Mouse (Mus musculus): ENCODE measurements around the gene Tspan13. TPM values are rescaled to one million over a fixed set of nuclear protein-coding genes. Genes with fewer than 3 reads are reported as not detected.
A peak's percentile ranks its signal among the peaks of the same experiment; 100 is the strongest.

Tspan13 gene
- polyA plus RNA-seq, 1 experiment = 56.8 TPM

DNA sequence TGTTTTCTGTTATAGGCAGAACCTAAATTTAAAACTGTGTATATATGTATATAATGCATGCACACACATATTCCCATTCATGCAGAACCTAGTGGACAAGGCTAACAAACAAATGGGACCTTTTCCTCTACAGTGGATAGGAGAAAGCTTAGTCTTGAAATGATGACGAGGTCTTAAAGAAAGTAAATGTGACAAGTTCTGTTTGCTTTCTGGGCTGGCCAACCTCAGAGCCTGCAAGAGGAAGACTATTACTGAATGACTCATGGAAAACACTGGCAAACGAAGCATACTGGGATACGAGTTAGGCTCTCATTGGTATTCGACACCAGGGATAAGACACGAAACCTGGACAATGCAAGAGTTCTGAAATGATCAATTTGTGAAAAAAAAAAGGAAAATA is 57.6 kb downstream of the Tspan13 start:
- Histone ChIP-seq H3K4me3 (replicated peaks) (no peak overlapping the region), H3K27me3 (replicated peaks) (no peaks in the 10 kb centered on the region), H3K4me1 (peaks cover 11% of the 10 kb centered on the region), H3K36me3 (replicated peaks; ENCODE audit: low read length) (no peaks in the 10 kb centered on the region), H3K9me3 (no peaks in the 10 kb centered on the region)
- TF ChIP-seq GATA1 (IDR thresholded peaks at IDR 0.05; ENCODE audit: borderline replicate concordance, low read length) = no peak
- no peak for TF ChIP-seq FLI1 (IDR thresholded peaks at IDR 0.05; ENCODE audit: low read length)

DNA sequence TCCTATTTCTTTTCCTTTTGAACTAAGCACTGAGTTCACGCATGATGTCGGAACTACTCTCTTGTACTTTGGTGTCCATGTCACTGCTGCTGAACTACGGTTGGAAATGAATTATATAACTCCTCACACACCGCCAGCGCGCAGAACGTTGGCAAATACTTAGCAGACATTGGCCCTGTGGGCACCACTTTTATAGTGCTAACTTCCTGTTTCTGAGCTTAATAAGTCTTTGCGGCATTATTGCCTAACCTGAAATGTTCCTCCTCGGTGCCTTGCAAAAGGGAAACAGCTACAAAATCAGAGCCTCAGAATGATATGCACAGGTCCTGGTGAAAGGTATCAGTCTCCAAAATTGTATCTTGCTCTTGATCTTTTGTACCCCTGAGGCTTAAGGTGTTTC is 58.8 kb downstream of the Tspan13 start:
- no peak overlapping the region for H3K4me3 ChIP-seq (replicated peaks)
- H3K4me1 ChIP-seq = peaks cover 11% of the 10 kb centered on the region
- H3K36me3 ChIP-seq (replicated peaks; ENCODE audit: low read length) = no peaks in the 10 kb centered on the region
- TF ChIP-seq GATA1 (IDR thresholded peaks at IDR 0.05; ENCODE audit: borderline replicate concordance, low read length) = no peak
- TF ChIP-seq FLI1 (IDR thresholded peaks at IDR 0.05; ENCODE audit: low read length) = no peak
- H3K27me3 ChIP-seq (replicated peaks) = no peaks in the 10 kb centered on the region
- no peaks in the 10 kb centered on the region for H3K9me3 ChIP-seq

DNA sequence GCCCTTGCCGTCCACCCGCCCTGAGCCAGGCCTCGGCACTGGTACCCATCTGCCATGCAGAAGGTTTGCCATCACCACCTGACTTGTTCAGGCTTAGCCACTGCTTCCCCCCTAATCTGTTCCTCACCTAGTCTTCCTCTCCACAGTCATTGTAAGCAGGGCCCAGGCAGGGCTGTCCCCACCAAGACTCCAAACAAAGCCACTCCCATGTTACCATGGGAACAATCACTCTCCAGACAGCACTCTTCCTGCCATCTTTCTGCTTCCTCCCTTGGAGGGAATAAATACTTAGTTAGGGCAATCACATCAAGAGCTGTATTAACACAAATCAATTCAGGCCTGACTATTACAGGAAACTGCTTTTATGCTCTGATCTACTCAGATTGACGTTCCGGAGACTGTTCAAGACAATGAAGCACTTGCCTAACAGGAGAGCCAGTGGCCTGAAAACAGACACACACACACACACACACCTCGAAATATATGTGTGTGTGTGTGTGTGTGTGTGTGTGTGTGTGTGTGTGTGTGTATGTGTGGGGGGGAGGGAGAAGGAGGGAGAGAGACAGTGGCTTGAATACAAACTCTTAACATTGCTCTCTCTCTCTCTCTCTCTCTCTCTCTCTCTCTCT is 60.5 kb downstream of the Tspan13 start:
- TF ChIP-seq FLI1 (IDR thresholded peaks at IDR 0.05; ENCODE audit: low read length) = no peak
- TF ChIP-seq GATA1 (IDR thresholded peaks at IDR 0.05; ENCODE audit: borderline replicate concordance, low read length) = no peak
- no peaks in the 10 kb centered on the region for H3K27me3 ChIP-seq (replicated peaks)
- H3K4me3 ChIP-seq (replicated peaks) = peak overlapping the region; percentile 24
- H3K9me3 ChIP-seq = no peaks in the 10 kb centered on the region
- no peaks in the 10 kb centered on the region for H3K36me3 ChIP-seq (replicated peaks; ENCODE audit: low read length)
- H3K4me1 ChIP-seq = peaks cover 14% of the 10 kb centered on the region

- H3K4me3 ChIP-seq (replicated peaks) = no peak overlapping the region
- H3K9me3 ChIP-seq = no peaks in the 10 kb centered on the region
- no peaks in the 10 kb centered on the region for H3K27me3 ChIP-seq (replicated peaks)
- no peaks in the 10 kb centered on the region for H3K36me3 ChIP-seq (replicated peaks; ENCODE audit: low read length)
- H3K4me1 ChIP-seq = peaks cover 17% of the 10 kb centered on the region
- TF ChIP-seq GATA1 (IDR thresholded peaks at IDR 0.05; ENCODE audit: borderline replicate concordance, low read length) (no peak), FLI1 (IDR thresholded peaks at IDR 0.05; ENCODE audit: low read length) (no peak)
Measured at GRCm38 (mm10) chr12:35979625-35980024, 62.7 kb downstream of the Tspan13 start.

DNA sequence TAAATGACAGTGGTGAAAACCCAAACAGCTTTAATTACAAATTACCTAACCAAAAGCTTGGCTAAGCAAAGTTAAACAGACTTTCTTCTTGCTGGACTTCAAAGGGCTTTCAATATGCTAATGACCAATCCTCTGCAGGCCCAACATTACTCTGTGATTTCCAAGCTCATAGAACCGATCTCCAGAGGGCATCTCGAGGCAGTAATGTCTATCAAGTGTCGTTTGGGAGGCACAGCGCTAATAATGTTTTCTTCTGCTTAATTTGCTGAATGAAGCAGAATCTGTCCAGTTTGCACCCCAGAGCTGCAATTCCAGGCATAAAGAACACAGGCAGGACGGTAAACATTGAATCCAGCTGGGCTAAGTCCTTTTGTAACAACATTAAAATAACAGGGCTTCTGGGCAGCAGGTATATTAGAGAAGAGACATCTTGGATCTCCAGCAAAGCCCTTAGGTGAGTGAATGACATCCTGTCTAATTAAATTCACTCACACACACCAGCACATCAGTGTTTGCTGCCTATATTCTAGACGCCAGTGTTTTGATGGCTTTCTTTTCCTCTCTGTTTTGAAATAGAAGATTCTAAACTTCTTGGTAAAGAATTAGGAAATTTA is 64.6 kb downstream of the Tspan13 start:
- no peaks in the 10 kb centered on the region for H3K36me3 ChIP-seq (replicated peaks; ENCODE audit: low read length)
- no peaks in the 10 kb centered on the region for H3K9me3 ChIP-seq
- no peak for TF ChIP-seq GATA1 (IDR thresholded peaks at IDR 0.05; ENCODE audit: borderline replicate concordance, low read length)
- TF ChIP-seq FLI1 (IDR thresholded peaks at IDR 0.05; ENCODE audit: low read length) = no peak
- H3K4me1 ChIP-seq = peaks cover 14% of the 10 kb centered on the region
- H3K4me3 ChIP-seq (replicated peaks) = no peak overlapping the region
- no peaks in the 10 kb centered on the region for H3K27me3 ChIP-seq (replicated peaks)

DNA sequence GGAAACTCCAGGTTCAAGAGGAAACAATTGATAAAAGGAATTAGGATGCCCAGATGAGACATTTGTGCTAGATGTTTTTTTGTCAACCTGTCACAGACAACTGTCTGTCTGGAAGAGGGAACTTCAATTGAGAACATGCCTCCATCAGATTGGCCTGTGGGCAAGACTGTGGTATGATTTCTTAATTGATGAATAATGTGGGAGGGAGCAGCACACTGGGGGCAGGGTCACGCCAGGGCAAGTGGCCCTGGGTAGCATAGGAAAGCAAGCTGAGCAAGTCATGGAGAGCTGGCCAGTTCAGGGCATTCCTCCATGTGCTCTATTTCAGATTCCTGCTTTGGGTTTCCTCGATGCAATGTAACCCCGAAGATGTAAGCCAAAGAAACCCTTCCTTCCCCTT is 66.4 kb downstream of the Tspan13 start:
- peaks cover 7% of the 10 kb centered on the region for H3K4me1 ChIP-seq
- no peaks in the 10 kb centered on the region for H3K9me3 ChIP-seq
- H3K4me3 ChIP-seq (replicated peaks) = no peak overlapping the region
- TF ChIP-seq FLI1 (IDR thresholded peaks at IDR 0.05; ENCODE audit: low read length) (no peak), GATA1 (IDR thresholded peaks at IDR 0.05; ENCODE audit: borderline replicate concordance, low read length) (no peak)
- no peaks in the 10 kb centered on the region for H3K27me3 ChIP-seq (replicated peaks)
- H3K36me3 ChIP-seq (replicated peaks; ENCODE audit: low read length) = no peaks in the 10 kb centered on the region

DNA sequence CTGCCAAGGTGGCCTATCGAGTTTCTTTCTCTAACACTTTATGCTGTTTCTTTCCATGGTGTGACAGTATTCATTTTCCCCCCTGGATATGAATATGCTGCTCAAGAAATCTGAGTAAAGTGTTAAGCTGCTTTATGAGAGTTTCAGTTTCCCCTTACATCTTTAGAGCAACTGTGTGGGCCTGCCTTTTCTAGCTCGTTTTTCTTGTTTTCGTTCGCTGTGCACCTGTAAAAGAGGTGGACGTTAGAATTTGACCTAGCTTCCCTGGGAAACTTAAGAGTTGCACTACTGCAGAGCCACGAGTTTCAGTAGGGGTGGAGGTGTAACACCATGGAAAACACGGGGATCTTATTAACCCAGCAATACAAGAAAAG is 75.5 kb downstream of the Tspan13 start:
- H3K4me1 ChIP-seq = 0 out of 2 replicates have a peak, but pooled peaks cover 5% of the 10 kb centered on the region
- TF ChIP-seq FLI1 (IDR thresholded peaks at IDR 0.05; ENCODE audit: low read length) = no peak
- H3K27me3 ChIP-seq (replicated peaks) = no peaks in the 10 kb centered on the region
- no peak overlapping the region for H3K4me3 ChIP-seq (replicated peaks)
- no peaks in the 10 kb centered on the region for H3K36me3 ChIP-seq (replicated peaks; ENCODE audit: low read length)
- no peaks in the 10 kb centered on the region for H3K9me3 ChIP-seq

GRCm38 (mm10) chr12:35966098-35966767 is 76.1 kb downstream of the Tspan13 start:
- Histone ChIP-seq H3K4me3 (replicated peaks) (no peak overlapping the region), H3K4me1 (0 out of 2 replicates have a peak, but pooled peaks cover 5% of the 10 kb centered on the region), H3K36me3 (replicated peaks; ENCODE audit: low read length) (no peaks in the 10 kb centered on the region), H3K27me3 (replicated peaks) (no peaks in the 10 kb centered on the region), H3K9me3 (no peaks in the 10 kb centered on the region)
- TF ChIP-seq GATA1 (IDR thresholded peaks at IDR 0.05; ENCODE audit: borderline replicate concordance, low read length) (no peak), FLI1 (IDR thresholded peaks at IDR 0.05; ENCODE audit: low read length) (no peak)

Other genes starting within 250 kb of the Tspan13 start
- not detected in 2 replicates for gene Agr3, start 116.9 kb downstream of the Tspan13 start, polyA plus RNA-seq (2012; ENCODE audit: insufficient read depth, low replicate concordance)
- not detected in 2 replicates for gene Agr2, start 49.6 kb downstream of the Tspan13 start, polyA plus RNA-seq (2012; ENCODE audit: insufficient read depth, low replicate concordance)
- 3.7 TPM in 1 of 2 replicates, not detected in the other for gene Ankmy2, start 114.6 kb upstream of the Tspan13 start, polyA plus RNA-seq (2012; ENCODE audit: insufficient read depth, low replicate concordance)
- 1.5 and 10.3 TPM in 2 replicates for gene Bzw2, start 115.6 kb upstream of the Tspan13 start, polyA plus RNA-seq (2012; ENCODE audit: insufficient read depth, low replicate concordance)
- gene Lrrc72, start 210.9 kb upstream of the Tspan13 start, polyA plus RNA-seq (2012; ENCODE audit: insufficient read depth, low replicate concordance) = not detected in 2 replicates